Mouse (Mus musculus): ENCODE measurements around the gene Sema6c.
A peak's percentile ranks its signal among the peaks of the same experiment; 100 is the strongest.

Gene Sema6c

DNA sequence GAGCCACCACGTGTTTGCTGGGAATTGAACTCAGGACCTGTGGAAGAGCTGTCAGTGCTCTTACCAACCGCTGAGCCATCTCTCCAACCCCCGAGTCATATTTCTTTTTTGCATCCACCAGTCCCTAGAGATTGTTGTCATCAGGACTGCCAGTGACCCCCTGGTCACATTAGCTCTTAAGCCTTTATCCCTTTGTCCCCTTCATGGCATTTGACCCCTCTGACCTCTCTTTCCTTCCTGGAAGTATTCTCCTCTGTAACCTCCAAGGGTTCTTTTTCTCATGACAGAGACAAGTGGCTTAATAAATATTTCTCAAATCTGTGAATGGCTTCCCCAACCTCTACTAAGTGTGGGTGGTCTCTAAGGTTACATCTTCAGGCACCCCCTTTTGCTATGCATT lies 12.3 kb upstream of the Sema6c start:
- no peak for DNase-seq

DNA sequence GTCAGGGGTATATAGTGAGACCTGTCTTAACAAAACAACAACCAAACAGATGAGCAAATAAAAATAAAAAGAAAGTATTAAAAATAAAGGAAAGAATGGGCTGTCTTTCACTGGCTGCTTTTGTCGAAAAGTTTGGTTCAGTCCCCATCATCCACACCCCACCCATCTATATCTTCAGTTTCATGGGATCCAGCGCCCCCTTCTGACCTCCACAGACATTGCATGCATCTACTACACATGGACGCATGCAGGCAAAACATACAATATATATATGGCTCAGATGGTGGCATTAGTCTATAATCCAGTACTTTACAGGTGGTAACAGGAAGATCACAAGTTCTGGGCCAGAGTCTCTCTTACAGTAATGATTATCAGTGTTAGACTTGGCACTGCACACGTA lies 6.4 kb upstream of the Sema6c start:
- DNase-seq = peak; percentile 54

DNA sequence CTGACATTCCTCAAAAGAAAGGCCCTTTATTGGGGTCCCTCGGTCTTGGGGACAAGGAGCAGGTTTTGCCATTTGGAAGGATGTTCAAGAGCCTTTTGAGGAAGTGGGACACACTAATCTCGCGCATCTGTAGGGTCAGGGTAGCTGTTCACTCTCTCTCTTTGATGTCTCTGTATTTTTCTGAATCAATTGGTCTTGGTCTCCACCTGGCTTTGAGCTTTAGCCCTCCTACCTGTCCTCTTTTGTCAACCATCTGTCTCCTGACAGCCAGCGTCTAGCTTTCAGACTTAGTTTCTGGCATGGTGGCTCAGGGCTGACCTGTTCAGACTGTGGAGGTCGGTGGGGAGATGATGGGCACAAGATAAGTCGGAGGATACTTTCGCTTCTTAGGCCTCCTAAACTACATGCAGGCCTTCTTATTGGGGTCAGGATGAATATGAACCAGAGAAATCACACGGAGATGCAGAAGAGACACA lies 708 bp upstream of the Sema6c start:
- DNase-seq = no peak

DNA sequence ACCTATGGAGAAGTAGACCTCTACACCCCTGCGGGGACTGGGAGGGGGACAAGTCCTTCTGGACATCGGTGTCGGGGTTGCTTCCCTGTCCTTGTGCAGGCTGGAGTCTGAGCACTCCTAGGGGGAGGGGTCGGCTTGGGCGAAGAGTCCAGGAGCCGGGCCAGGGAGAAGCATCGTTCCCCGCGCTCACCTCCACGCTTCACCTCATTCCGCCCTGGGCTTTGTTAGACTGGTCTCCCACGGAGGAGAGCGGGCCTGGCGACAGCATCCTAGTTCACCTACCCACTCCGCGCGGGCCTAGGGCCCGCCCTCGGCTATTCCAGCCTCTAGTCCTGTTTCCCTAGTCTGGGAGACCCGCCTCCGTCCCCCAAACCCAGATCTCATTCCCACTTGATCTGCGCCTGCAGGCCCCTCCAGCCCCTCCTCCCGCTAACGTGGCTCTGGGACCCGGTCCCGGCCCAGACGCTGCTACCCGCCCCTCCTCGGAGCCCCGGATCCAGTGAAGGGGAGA lies 839 bp downstream of the Sema6c start:
- no peak for DNase-seq

DNA sequence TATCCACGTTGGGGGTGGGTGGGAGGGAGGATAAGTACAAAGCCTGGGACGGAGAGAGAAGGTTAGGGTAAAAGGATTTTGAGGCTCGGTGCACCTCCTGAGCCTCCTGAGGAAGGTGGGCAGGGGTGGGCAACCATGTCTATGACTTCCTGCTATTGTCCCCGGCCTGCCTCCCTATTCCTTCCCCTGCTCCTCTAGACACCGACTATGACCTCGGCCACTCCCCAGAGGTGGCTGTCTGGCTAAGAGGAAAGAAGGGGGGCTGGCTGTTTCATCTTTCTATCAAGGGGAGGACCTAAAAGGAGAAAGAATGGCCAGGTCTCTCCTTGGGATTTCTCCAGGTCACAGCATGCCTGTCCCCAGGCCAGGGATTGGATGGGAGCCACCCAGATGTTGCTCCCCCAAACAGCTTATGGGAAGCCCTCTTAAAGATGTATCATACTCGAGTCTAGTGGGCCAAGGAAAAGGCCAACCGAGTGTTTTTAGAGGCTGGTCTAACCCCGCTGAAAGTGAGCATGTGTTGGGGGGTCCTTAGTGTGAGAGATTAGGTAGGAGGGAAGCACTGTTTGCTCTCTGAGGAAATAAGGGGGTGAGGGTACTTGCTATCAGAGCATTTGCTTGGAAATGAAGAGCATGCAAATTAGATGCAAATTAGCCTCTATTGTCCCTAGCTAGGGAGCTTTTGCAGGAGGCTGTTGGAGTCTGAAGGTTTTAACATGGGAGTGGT lies 1.5 kb downstream of the Sema6c start:
- no peak for DNase-seq

DNA sequence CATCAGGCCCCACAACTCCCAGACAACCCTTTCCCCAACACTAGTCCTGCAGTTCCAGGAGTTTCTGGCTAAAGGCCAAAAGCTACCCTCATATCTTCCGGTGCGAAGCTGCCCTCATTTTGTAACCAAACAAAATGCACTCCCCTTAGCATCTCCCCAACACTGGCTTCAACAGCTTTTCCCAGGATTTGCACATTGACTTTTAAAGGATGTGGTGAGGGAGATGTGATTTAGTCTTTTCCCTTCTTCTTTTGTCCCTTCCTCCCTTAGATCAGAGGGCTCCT lies 2.0 kb downstream of the Sema6c start:
- no peak for DNase-seq

DNA sequence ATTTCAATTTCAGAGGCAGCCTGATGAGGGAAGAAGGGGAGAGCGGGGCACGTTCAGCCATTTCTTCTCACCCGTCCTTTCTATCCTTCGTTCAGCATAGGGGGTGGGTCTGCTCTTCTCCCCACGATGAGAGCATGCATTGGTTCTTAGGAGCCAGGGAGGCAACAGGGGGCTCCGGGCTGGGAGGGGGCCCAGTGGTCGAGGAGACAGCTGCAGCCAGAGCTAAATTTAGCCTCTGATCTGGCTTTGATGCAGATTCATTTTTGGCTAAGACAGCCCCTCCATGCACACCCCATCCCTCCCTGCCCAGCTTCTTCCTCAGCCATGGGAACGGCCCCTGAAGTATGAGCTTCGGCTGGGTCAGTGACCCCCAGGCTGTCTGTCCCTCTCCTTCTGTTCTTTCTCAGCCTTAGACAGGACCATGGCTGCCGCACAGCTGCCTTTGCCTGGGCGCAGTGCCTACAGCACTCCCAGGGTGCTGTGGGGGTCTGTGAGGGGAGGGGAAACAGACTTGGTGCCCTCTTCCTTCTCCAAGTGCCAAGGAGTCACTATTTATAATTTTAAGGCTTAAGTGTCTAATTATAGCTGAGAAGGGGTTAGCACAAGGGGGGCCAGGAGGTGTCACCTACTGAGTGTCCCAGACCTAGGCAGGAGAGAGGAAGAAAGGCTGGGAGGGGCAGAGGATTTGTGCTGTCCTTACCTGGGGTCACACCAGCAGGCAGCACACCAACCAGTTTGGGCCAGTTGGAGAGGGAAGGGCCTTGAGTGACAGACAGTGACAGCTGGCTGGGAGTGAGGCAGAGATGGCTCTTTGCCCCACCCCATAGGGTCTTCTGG lies 3.4 kb downstream of the Sema6c start:
- no peak for DNase-seq

DNA sequence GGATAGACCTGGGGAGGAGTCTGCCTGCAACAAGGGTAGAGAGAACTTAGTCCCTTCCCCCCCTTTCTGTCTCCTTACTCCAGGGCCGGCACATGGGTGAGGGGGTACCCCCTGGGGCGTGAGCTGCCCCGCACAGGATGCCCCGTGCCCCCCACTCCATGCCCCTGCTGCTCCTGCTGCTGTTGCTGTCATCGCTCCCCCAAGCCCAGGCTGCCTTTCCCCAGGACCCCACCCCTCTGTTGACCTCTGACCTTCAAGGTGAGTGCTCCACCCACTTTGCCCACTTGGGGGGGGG lies 3.9 kb downstream of the Sema6c start:
- no peak for DNase-seq

DNA sequence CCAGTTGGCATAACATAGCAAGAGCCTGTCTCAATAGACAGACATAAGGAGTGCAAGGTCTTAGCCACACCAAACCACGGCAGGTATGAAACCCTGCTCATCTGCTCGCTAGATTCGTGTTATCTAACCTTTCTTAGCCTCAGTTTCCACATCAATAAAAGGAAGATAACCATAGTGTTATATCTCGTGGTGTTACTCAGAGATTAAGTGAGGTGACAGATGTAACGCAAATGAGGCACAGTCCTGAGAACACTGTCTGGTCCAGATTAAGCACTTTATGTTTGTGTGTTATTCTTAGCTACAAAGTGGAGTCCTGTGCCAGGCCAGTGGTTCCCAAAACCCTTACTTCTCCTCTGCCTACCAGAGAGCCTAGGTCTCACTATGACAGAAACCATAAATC lies 4.6 kb downstream of the Sema6c start:
- DNase-seq = no peak

DNA sequence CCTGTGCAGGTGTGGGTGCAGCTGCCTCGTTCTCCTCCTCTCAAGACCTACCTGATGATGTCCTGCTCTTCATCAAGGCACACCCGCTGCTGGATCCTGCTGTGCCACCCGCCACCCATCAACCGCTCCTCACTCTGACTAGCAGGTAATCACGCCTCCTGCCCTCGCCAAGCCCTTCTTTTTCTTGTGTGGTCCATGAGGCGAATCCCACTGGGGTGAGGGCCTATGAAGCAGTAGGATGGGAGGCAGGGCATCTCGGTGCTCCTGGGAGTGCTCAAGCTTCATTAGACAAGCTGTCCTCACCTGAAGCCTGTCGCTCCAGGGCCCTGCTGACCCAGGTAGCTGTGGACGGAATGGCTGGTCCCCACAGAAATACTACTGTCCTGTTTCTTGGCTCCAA lies 9.7 kb downstream of the Sema6c start:
- DNase-seq = no peak

DNA sequence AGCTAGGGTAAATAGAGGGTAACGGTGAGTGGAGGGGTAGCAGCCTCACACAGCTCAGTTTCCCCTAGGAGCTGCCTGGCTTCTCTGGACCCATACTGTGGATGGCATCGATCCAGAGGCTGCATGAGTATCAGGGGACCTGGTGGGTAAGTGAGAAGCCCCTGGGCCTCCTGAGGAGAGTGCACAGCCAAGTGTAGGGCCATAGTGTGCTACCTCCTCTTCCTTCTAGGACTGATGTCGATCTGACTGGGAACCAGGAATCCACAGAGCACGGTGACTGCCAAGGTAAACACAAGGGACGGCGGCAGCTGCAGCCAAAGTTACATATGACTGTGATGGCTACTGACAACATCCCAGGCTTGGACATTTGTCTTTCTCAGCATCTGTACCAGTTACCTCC lies 10.8 kb downstream of the Sema6c start:
- DNase-seq = no peak

DNA sequence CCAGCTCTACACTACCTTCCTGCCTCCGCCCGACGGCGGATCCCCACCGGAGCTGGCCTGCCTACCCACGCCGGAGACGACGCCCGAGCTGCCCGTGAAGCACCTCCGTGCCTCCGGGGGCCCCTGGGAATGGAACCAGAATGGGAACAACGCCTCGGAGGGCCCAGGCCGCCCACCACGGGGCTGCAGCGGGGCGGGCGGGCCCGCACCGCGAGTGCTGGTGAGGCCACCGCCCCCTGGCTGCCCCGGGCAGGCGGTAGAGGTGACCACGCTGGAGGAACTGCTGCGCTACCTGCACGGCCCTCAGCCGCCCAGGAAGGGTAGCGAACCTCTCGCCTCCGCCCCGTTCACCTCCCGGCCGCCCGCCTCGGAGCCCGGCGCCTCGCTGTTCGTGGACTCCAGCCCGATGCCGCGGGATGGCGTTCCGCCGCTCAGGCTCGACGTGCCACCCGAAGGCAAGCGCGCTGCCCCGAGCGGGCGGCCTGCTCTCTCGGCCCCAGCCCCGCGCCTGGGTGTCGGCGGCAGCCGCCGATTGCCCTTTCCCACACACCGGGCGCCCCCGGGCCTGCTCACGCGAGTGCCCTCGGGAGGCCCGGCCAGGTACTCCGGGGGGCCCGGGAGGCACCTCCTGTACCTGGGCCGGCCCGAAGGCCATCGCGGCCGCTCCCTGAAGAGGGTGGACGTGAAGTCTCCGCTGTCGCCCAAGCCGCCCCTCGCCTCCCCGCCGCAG lies 12.4 kb downstream of the Sema6c start:
- DNase-seq = no peak

DNA sequence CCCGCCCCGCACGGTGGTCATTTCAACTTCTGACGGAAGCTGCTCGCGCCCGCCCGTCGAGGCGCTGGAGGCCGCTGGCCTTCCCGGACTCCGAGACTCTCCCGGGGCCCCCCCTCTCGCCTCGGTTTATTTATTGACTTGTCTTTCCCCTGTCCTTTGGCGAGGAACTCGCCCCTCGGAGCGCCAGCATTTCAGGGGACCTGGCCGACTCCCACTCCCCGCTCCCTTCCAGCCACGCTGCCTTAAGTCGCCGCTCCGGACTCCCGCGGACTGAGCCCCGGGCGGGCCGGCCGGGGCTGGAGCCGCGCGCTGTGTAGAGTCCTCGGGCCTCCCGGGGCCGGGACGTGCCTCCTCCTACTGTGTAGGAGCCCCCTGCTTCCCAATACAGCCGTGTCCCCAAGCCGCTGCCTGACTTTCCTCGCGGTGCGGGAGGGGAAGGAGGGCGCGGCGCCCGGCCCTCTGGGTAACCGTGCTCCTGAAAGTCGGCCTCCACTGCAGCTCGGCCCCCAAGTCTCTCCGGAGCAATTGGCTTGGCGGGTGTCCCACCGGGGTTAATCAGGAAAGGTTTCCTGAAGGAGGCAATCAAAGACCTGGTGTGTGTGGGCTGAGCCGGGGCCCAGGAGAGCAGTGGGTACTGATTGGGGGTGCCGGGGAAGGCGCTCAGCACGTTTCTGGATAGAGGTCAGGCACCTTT lies 13.1 kb downstream of the Sema6c start:
- peak; percentile 19 for DNase-seq

DNA sequence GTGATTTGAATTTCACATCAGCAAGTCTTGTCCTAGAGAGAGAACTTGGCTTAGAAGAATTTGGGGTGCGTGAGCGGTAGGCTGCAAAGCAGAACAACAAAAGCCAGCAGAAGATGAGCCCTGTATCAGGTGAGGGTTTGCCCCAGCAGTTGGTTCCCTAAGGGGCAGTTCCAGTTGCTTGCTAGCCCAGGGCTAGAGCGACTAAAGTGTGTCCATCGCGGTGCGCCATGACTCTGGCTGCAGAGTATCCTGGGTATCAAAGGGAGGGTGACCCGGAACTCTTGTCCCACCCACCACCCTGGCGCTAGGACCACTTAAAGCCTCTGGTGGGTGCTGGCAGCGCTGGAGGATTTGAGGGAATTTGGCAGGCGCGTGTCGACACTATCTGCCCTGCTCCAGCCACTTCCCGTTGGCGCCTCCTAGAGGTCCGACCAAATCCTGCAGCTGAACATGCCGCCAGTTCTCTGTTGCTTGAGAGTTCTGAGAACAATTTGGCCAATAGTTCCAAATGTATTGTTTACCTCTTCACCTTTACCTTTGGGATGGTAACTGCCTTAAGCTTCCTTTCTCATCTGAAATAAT lies 13.8 kb downstream of the Sema6c start:
- peak; percentile 93 for DNase-seq

DNA sequence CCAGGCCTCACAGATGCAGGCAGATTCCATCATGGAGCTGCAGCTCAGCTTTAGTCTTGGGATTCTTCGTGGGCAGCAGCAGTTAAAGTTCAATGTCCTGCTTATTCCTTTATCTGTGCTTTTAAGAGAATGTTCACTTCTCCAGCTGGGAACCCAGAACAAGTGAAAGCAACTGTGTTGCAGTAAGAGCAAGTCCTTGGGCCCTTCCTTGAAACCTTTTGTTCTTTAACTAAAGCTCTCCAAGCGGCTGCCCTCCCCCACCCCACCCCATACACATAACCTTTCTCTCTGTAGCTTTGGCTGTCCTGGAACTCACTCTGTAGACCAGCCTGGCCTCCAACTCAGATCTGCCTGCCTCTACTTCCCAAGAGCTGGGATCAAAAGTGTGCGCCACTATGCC lies 16.2 kb downstream of the Sema6c start:
- no peak for DNase-seq

DNA sequence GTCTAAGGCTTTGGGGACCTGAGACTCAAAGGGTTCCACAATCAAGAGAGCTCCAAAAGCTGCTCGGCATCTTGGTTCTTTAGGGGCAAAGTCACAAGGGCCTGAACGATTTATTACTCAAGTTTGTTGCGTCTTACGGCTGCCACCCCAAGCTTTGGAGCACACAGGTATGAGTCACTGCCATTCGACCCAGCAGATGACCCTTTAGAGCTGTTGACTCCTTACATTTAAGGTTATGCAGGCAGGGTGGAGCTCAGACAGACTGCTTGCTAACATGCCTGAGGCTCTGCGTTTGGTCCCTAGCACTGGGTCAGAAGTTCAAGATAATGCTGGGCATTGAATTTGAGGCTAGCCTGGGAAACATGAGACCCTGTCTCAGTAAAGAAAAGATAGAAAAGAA lies 17.3 kb downstream of the Sema6c start:
- DNase-seq = no peak

DNA sequence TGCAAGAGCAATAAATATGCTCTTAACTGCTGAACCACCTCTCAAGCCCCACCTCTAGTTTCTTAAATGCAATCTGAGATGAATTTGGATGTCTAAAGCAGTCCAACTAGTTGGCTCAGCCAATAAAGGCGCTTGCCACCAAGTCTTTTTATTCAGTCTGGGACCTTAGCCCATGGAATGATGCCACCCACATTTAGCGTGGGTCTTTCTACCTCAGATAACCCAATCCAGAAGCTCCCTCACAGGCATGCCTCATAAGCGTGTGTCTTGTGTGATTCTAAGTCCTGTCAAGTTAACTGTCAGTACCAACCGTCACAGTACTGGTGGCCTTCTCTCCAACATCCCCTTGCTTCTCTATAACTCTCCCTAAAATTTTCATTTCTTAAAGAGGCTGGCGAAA lies 18.7 kb downstream of the Sema6c start:
- no peak for DNase-seq

DNA sequence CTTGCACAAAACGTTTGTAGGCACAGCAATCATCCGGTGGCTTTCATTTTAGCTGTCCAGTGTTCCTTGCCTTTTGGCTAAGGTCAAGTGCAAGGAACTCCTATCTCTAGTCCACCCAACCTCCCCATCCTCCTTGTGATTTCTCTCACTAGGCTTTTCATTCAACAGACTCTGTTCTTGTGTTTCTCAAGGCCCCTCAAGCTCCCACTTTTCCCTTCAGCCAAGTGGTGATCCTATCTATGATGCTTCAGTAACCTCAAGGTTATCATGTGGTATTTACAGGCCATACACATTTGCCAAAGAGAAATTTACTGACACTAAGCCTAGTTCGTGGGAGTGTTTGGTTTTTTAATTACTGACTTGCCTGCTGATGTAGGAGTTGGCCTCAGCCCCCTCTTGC lies 19.6 kb downstream of the Sema6c start:
- no peak for DNase-seq

DNA sequence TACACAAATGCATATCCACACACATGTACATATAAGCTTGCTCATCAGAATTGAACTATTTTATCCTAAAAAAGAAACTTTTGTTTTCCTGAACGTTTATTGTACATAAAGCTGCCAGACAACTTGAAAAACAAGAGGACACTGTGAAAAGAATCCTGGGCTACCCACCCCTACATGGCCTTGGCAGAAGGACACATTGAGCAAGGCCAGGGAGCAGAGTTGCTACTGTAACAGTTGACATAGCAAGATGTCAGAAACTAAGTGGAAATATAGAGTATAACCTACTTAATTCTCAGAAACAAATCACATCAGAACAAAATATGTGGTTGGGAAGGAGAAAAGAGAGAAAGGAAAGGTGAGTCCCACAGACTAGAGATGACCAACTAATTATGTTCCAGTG lies 21.6 kb downstream of the Sema6c start:
- no peak for DNase-seq

DNA sequence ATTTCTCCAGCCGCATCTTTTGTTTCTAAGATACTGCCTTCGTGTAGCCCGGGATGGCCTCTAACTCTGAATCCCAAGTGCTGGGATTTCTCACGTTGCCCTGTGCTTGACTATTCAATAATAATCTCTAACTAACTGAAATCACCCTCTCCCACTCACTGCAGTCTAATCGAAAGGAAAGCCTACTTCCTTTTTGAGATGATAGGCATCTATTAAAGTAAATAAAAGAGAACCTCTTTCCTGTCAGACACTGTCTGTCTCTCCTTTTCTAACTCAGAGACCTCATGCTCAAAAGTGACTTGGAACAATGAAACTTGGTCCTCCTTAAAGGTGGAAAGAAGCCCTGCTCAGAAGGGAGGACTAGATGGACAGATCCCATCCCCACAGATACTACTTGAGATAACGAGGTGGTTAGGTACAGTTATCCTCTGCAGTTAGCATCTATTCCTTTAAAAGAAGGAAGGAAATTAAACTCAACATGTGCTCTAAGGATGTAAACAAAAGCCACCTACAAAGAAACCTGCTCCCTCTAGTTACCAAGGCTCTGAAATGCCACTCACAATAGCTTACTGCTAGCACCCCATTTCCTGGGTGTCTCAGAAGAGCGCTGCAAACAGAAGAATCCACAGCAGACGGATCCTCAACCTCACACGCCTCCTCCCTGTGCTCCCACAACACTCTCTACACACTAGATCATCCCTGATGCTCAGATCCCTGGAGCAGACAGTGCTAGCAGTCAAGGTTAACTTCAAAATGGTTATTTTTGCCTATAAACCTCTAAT lies 24.7 kb downstream of the Sema6c start:
- no peak for DNase-seq

DNA sequence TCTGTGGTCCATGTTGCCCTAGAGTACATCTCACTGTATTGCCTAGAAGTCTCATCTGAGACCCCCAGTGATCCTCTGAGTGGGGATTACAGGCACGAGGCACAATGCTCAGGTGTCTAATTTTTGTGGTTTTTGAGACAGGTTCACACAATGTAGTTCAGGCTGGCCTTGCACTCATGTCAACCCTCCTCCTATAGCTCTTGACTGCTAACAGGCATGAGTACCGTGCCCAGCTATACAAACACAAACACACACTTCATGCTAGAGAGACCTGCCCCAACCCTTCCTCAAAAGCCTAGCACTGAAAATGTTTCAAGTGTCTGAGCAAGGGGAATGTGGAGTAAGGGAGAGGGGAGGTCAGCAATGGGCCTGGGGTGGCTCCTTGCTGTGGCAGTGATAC lies 25.8 kb downstream of the Sema6c start:
- no peak for DNase-seq

DNA sequence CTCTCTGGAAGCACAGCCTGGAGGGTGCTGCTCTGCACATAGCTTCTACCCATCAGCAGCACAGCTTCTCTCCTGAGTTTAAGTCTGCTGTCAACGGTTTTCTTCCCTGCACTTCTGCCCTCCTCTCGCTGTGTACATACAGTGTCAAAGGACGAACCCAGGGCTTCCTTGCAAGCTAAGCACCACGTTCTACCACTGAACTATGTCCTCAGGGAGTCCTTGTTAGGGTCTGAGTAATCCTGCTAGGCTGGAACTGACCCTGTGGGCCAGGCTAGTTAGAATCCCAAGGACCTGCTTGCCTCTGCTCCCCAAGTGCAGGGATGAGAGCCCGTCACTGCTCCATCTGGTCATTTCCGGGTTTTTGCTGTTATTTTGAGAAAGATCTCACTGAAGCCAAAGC lies 26.6 kb downstream of the Sema6c start:
- no peak for DNase-seq
